Mouse (Mus musculus) forebrain, postnatal 0 days (tissue): ENCODE data around the gene Sc5d. TPM values are rescaled to one million over a fixed set of nuclear protein-coding genes. Genes with fewer than 3 reads are reported as not detected.

ENCODE experiments used
- ATAC-seq: fragments of 200-750 bp; cut with Nextera tagmentation; 2 replicates; pipeline ENCODE4 v1.8.0; 2017; ENCODE audit warnings: mild to moderate bottlenecking, moderate library complexity
- DNase-seq: peaks from one replicate; pipeline ENCODE4 v3.0.0-alpha.2; 2015
- H3K27ac ChIP-seq: fragments of 300-500 bp; sonication (generic); 2 replicates; pipeline ENCODE4 v1.5.1; 2014; ENCODE audit warnings: low read depth, mild to moderate bottlenecking, antibody characterized with exemption, low read length, moderate library complexity, mixed read lengths
- H3K27me3 ChIP-seq: fragments of 300-500 bp; sonication (generic); 2 replicates; pipeline ENCODE4 v1.6.1; 2014; ENCODE audit warnings: mild to moderate bottlenecking, low read length, mixed read lengths; ENCODE audit not compliant: insufficient read depth
- H3K36me3 ChIP-seq: fragments of 300-500 bp; sonication (generic); 2 replicates; pipeline ENCODE4 v1.6.1; 2014; ENCODE audit warnings: mild to moderate bottlenecking, moderate library complexity; ENCODE audit not compliant: insufficient read depth
- H3K4me1 ChIP-seq: fragments of 300-500 bp; sonication (generic); 2 replicates; pipeline ENCODE4 v1.6.1; 2014; ENCODE audit warnings: antibody characterized with exemption; ENCODE audit not compliant: insufficient read depth
- H3K4me2 ChIP-seq: fragments of 300-500 bp; sonication (generic); 2 replicates; pipeline ENCODE4 v1.6.1; 2014; ENCODE audit warnings: low read depth, mild to moderate bottlenecking, moderate library complexity
- H3K4me3 ChIP-seq: fragments of 300-500 bp; sonication (generic); 2 replicates; pipeline ENCODE4 v1.5.1; 2014; ENCODE audit warnings: low read depth, low read length, mixed read lengths
- H3K9ac ChIP-seq: fragments of 300-500 bp; sonication (generic); 2 replicates; pipeline ENCODE4 v1.6.1; 2014; ENCODE audit warnings: mild to moderate bottlenecking
- H3K9me3 ChIP-seq: fragments of 300-500 bp; sonication (generic); 2 replicates; pipeline ENCODE4 v1.6.1; 2016; ENCODE audit warnings: low read length
- CTCF ChIP-seq: sonication (generic); IDR thresholded peaks from 2 replicates; pipeline ENCODE4 v1.5.1; 2016; ENCODE audit warnings: antibody characterized with exemption, control low read depth, low read depth
- WGBS: fragments of 180-500 bp; shearing (Covaris S2); extraction: QIAGEN DNeasy Blood & Tissue Kit; methylation state at CpG from one replicate; pipeline ENCODE4 v1.1.7; 2014; 5-methylcytosine and 5-hydroxymethylcytosine counted together
- polyA plus RNA-seq: library from polyadenylated mRNA; unstranded; fragments of >200 nt; fragmentation: Nextera tagmentation; extraction: Ambion mirVana; gene quantifications from 2 replicates; pipeline ENCODE4 v1.2.1, GENCODE M21; 2015
- total RNA-seq: library from RNA; depleted of rRNA; stranded (reverse); fragments of >200 nt; gene quantifications from 2 replicates; pipeline ENCODE4 v1.2.3, GENCODE M21; 2014; rRNA removed

Sc5d gene
- total and polyA plus RNA-seq, 2 experiments from 2014 or later: 48.6 to 75.6 TPM

DNA sequence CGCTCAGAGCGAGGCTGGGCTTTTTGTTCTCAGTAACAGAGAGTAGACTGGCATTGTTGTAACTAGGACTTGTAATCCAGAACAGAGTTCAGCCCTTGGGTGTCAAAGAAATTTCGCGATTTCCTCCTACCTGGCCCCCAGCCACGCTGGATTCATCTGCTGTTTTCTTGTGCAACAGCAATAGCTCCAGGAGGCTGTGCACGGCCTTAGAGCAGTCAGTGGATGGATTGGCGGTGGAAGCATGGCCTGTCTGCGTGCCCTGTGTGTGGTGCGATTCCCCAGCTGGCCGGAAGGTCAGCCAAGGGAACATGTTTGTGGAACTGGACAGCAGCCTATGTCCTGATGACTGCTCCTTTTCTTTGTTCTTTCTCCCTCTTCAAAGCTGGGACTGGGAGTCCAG, 46.4 kb downstream of the Sc5d start:
- no peak for TF ChIP-seq CTCF
- Histone ChIP-seq H3K4me3 (no peak overlapping the region), H3K9ac (no peak overlapping the region), H3K27me3 (no peaks in the 10 kb centered on the region), H3K4me1 (no peaks in the 10 kb centered on the region), H3K4me2 (no peak overlapping the region), H3K36me3 (no peaks in the 10 kb centered on the region), H3K27ac (no peak overlapping the region), H3K9me3 (no peaks in the 10 kb centered on the region)
- 68% methylated on average over 10 of the region's 10 CpGs for WGBS
- DNase-seq: no peak
- peak; percentile 23; the same call in 1 of the 2 replicates for ATAC-seq

DNA sequence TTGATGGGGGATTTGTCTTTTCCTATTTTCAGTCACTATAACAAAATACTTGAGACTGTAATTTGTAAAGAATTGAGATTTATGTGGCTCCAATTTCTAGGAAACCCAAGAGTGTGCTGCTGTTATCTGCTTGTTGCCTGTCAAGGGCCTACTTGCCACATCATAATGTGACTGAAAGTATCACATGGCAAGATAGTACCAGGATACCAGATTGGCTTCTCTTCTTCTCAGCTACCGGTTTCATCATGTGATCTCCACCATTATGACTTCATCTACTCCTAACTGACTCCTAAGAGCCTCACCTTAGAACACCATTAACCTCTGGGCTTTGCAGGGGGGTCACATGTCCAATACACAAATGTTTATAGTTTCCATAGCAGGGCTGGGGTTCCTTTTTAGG, 49.9 kb downstream of the Sc5d start:
- TF ChIP-seq CTCF: no peak
- Histone ChIP-seq H3K4me1 (no peaks in the 10 kb centered on the region), H3K9ac (no peak overlapping the region), H3K27ac (no peak overlapping the region), H3K36me3 (no peaks in the 10 kb centered on the region), H3K9me3 (no peaks in the 10 kb centered on the region), H3K4me3 (no peak overlapping the region), H3K27me3 (no peaks in the 10 kb centered on the region), H3K4me2 (no peak overlapping the region)
- ATAC-seq (no peak), DNase-seq (no peak)
- 86% methylated on average over 1 of the region's 1 CpGs for WGBS

DNA sequence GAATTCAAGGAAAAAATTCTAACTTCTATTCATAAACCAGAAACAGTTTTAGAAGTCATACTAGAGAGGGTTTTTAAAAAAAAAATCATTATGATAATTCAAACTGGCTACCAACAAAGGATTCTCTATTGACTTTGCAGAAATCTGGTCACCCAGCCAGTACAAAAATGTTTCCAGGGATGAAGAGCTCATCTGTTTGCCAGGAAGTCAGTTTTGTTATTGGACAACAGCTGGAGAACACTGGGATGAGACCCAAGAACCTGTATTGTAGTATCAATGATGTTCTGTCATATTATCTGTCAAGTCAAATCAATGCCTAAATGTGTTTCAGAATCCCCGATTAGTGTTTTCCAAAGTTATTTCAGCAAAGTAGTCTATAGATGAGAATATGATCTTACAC, 50.9 kb downstream of the Sc5d start:
- no peak for ATAC-seq

DNA sequence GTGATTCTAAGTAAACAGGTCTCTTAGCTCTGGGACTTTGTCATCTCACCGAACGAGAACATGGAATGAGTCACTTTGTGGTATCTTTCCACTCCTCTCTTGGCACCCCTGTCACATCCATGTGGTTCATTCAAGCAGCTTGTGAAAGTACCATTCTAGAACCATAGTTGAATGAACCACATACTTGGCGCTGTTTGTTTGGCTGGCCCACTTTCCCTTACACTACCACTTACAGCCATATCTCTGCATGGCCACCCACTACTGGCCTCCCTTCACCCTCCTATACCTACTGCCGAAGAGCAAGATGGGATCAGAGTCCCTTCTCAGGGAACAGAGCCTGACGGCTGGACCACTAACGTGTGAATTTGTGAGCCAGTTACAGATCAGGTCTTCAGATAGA, 54.4 kb downstream of the Sc5d start:
- Histone ChIP-seq H3K27me3 (no peaks in the 10 kb centered on the region), H3K9me3 (no peaks in the 10 kb centered on the region), H3K27ac (no peak overlapping the region), H3K4me2 (no peak overlapping the region), H3K36me3 (no peaks in the 10 kb centered on the region), H3K4me3 (no peak overlapping the region), H3K4me1 (peaks cover 7% of the 10 kb centered on the region), H3K9ac (no peak overlapping the region)
- DNase-seq (no peak), ATAC-seq (no peak)
- WGBS: 87% methylated on average over 6 of the region's 6 CpGs
- TF ChIP-seq CTCF: no peak

More for the DNA sequence above, 50.9 kb downstream of the Sc5d start:
- Histone ChIP-seq H3K4me1 (no peaks in the 10 kb centered on the region), H3K9ac (no peak overlapping the region), H3K36me3 (no peaks in the 10 kb centered on the region), H3K9me3 (no peaks in the 10 kb centered on the region), H3K4me3 (no peak overlapping the region), H3K4me2 (no peak overlapping the region), H3K27me3 (no peaks in the 10 kb centered on the region), H3K27ac (no peak overlapping the region)
- 72% methylated on average over 1 of the region's 1 CpGs for WGBS
- no peak for DNase-seq
- no peak for TF ChIP-seq CTCF

DNA sequence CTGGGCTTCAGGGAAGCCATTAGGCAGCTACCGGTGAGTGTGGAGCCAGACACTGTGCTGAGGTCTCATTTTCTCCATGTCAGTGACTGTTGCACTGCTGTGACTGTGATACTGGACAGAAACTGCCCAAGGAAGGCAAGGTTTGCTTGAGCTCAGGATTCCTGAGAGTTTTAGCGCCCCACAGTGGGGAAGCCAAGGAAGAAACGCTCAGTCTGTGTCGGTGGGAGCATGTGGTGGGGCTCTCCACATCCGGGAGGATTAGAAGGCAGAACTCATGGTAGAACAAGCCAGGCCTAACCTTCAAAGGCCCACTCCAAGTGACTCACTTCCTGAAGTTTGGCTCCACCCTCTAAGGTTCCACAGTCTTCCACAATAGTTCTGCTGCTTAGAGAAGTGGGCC, 55.6 kb downstream of the Sc5d start:
- H3K27ac ChIP-seq: no peak overlapping the region
- peak; percentile 50 for ATAC-seq

DNA sequence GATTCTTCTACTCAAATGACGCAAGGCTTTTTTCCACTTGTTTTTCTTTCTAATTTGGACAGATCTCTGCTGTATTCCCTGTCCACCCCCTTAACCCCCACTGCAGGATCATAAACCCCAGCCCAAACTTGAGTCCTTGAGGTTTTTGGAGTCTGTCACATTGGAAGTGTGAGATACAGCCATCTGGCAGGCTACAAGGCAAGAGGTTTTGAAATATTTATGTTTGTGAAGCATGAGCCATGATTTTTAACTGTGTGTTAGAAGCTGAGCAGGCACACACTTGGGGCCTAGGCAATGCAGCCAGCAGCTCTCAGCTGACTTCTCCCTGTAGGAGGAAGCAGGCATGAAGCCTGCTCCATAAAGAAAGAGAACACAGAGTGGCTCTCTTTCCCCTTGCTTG, 57.3 kb downstream of the Sc5d start:
- ATAC-seq (peak; percentile 87), DNase-seq (peak; percentile 63)
- WGBS: 67% methylated on average over 1 of the region's 1 CpGs
- no peak overlapping the region for H3K4me3 ChIP-seq
- H3K36me3 ChIP-seq: no peaks in the 10 kb centered on the region
- no peak overlapping the region for H3K4me2 ChIP-seq
- H3K27me3 ChIP-seq: no peaks in the 10 kb centered on the region
- H3K9me3 ChIP-seq: no peaks in the 10 kb centered on the region
- no peak for TF ChIP-seq CTCF
- peak overlapping the region; percentile 59; the same call in 1 of the 2 replicates for H3K27ac ChIP-seq
- peaks cover 7% of the 10 kb centered on the region for H3K4me1 ChIP-seq
- H3K9ac ChIP-seq: peak overlapping the region; percentile 25; the same call in 1 of the 2 replicates

More for the DNA sequence above, 55.6 kb downstream of the Sc5d start:
- TF ChIP-seq CTCF: peak; percentile 63
- H3K36me3 ChIP-seq: no peaks in the 10 kb centered on the region
- DNase-seq: peak; percentile 69
- WGBS: 23% methylated on average over 5 of the region's 5 CpGs
- H3K4me2 ChIP-seq: no peak overlapping the region
- no peaks in the 10 kb centered on the region for H3K27me3 ChIP-seq
- no peak overlapping the region for H3K9ac ChIP-seq
- H3K9me3 ChIP-seq: no peaks in the 10 kb centered on the region
- no peak overlapping the region for H3K4me3 ChIP-seq
- peaks cover 7% of the 10 kb centered on the region for H3K4me1 ChIP-seq

DNA sequence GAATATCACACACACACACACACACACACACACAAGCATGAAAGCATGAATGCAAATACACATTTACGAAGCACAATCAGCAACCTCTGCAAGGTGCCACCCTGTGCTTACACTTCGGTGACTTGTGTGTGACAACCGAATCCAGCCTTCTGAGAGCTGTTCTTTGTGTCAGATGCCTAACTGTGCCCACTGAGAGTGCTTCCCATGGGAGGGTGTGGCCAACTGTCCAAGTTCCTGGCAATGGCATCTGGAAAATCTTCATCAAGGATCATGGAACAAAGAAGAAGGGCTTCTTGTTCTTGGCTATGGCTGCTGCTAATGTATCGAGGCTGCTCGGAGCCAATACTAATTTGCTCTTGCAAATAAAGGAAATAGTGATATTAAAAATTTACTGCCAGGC, 61.8 kb downstream of the Sc5d start:
- Histone ChIP-seq H3K27me3 (no peaks in the 10 kb centered on the region), H3K36me3 (no peaks in the 10 kb centered on the region), H3K9ac (no peak overlapping the region), H3K27ac (no peak overlapping the region), H3K4me2 (no peak overlapping the region), H3K4me1 (peaks cover 4% of the 10 kb centered on the region), H3K9me3 (no peaks in the 10 kb centered on the region), H3K4me3 (no peak overlapping the region)
- 89% methylated on average over 5 of the region's 5 CpGs for WGBS
- DNase-seq (no peak), ATAC-seq (no peak)
- TF ChIP-seq CTCF: no peak

Other genes starting within 250 kb of the Sc5d start
- 15.2 and 17.9 TPM in 2 replicates for gene Sorl1, start 140.0 kb downstream of the Sc5d start, total RNA-seq
- gene Sorl1, start 140.0 kb downstream of the Sc5d start, polyA plus RNA-seq: 5.6 and 6.4 TPM in 2 replicates
- 0.43 and 0.46 TPM in 2 replicates for gene Tecta, start 135.7 kb upstream of the Sc5d start, total RNA-seq
- gene Tecta, start 135.7 kb upstream of the Sc5d start, polyA plus RNA-seq: 0.31 and 0.36 TPM in 2 replicates
- 16.6 and 24.8 TPM in 2 replicates for gene Tbcel, start 243.6 kb upstream of the Sc5d start, total RNA-seq
- gene Tbcel, start 243.6 kb upstream of the Sc5d start, polyA plus RNA-seq: 2.1 and 3.2 TPM in 2 replicates